Mouse (Mus musculus): ENCODE results near the gene Cmtm7.

DNA sequence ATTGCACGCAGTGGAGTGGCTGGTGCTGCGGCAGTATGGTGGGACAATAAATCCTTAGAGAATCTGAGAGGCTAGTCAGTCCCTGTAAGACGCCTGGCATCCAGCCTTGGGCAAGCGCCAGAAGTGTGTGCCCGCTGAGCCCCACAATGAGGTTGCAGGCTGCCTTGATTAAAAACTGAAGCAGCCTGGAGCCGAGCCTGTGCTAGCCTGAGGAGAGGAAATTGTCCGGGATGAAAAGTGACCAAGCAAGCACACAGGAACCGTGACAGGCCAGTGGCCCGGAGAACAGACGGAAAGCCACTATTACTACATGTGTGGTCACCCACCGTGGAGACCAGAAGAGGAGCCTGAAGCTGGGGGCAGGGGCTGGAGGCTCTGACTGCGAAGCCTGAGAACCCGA, 14.6 kb downstream of the Cmtm7 start:
- no peak for TF ChIP-seq CTCF (IDR thresholded peaks at IDR 0.05; ENCODE audit: borderline replicate concordance, control insufficient read depth, extremely low read depth, insufficient read depth, low read length, poor library complexity)
- TF ChIP-seq POLR2A (IDR thresholded peaks at IDR 0.05; ENCODE audit: control insufficient read depth, extremely low read depth, insufficient read depth, low read length, poor library complexity), result no peak
